Mouse (Mus musculus) liver, adult 2 months (tissue): Measurements from ENCODE around the gene Fam102b. TPM values are rescaled to one million over a fixed set of nuclear protein-coding genes. Genes with fewer than 3 reads are reported as not detected.

ENCODE experiments used
- DNase-seq: peaks from one replicate; pipeline ENCODE4 v3.0.0-alpha.2; 2011; ENCODE audit warnings: low read depth, low spot score; ENCODE audit errors: extremely low read depth
- H3K27ac ChIP-seq: fragments of 200-500 bp; replicated peaks from 2 replicates; pipeline ENCODE4 v1.5.1; 2012; ENCODE audit warnings: low read depth, mild to moderate bottlenecking, control low read depth, inconsistent platforms, low read length; ENCODE audit not compliant: insufficient read depth
- H3K27me3 ChIP-seq: fragments of 200-500 bp; 2 replicates; pipeline ENCODE4 v1.6.1; 2012; ENCODE audit warnings: mild to moderate bottlenecking, moderate library complexity, low read length, inconsistent platforms; ENCODE audit not compliant: control insufficient read depth, insufficient read depth
- H3K36me3 ChIP-seq: fragments of 200-500 bp; 2 replicates; pipeline ENCODE4 v1.6.1; 2012; ENCODE audit warnings: low read length, inconsistent platforms; ENCODE audit not compliant: control insufficient read depth, insufficient read depth
- H3K4me1 ChIP-seq: fragments of 200-500 bp; 2 replicates; pipeline ENCODE4 v1.6.1; 2011; ENCODE audit warnings: low read length; ENCODE audit not compliant: control insufficient read depth, insufficient read depth
- H3K4me3 ChIP-seq: fragments of 200-500 bp; 2 replicates; pipeline ENCODE4 v1.5.1; 2011; ENCODE audit warnings: low read depth, mild to moderate bottlenecking, control low read depth, low read length, moderate library complexity; ENCODE audit not compliant: insufficient read depth
- H3K79me2 ChIP-seq: fragments of 200-500 bp; 2 replicates; pipeline ENCODE4 v1.6.1; 2012; ENCODE audit warnings: inconsistent platforms, mild to moderate bottlenecking, low read length, moderate library complexity; ENCODE audit not compliant: control insufficient read depth, insufficient read depth
- H3K9ac ChIP-seq: fragments of 200-500 bp; 2 replicates; pipeline ENCODE4 v1.6.1; 2012; ENCODE audit warnings: low read depth, mild to moderate bottlenecking, control low read depth, inconsistent platforms, low read length
- CTCF ChIP-seq: fragments of 200-500 bp; IDR thresholded peaks from 2 replicates; pipeline ENCODE4 v1.5.1; 2011; ENCODE audit warnings: low read depth, low read length, control low read depth
- POLR2A ChIP-seq: fragments of 200-500 bp; IDR thresholded peaks from 2 replicates; pipeline ENCODE4 v1.6.1; 2011; ENCODE audit warnings: low read length, control low read depth; ENCODE audit not compliant: insufficient read depth; ENCODE audit errors: extremely low read depth
- WGBS: fragments of 180-500 bp; shearing (Covaris S2); methylation state at CpG from one replicate; pipeline ENCODE4 v1.1.7; 2018; 5-methylcytosine and 5-hydroxymethylcytosine counted together
- polyA plus RNA-seq: library from polyadenylated mRNA; depleted of rRNA; stranded (reverse); fragments of >200 nt; gene quantifications from 2 replicates; pipeline ENCODE4 v1.2.3, GENCODE M21; 2012
- total RNA-seq: library from RNA; depleted of rRNA; stranded (reverse); fragments of >200 nt; gene quantifications from 2 replicates; pipeline ENCODE4 v1.2.3, GENCODE M21; 2014

The Fam102b gene
- total and polyA plus RNA-seq, 2 experiments, result 0.28 to 1.8 TPM

GRCm38 (mm10) chr3:109031626-109032025, 4.2 kb upstream of the Fam102b start:
- Histone ChIP-seq H3K4me3 (no peak overlapping the region), H3K79me2 (no peaks in the 10 kb centered on the region), H3K27ac (no peak overlapping the region), H3K9ac (no peak overlapping the region), H3K27me3 (no peaks in the 10 kb centered on the region), H3K4me1 (peaks cover 8% of the 10 kb centered on the region; the same call in 1 of the 2 replicates), H3K36me3 (no peaks in the 10 kb centered on the region)
- WGBS, result 51% methylated on average over 3 of the region's 3 CpGs
- TF ChIP-seq CTCF, result no peak
- TF ChIP-seq POLR2A, result no peak
- peak; percentile 30 for DNase-seq

GRCm38 (mm10) chr3:109030817-109031216, 3.4 kb upstream of the Fam102b start:
- peak; percentile 81 for DNase-seq
- Histone ChIP-seq H3K36me3 (no peaks in the 10 kb centered on the region), H3K9ac (no peak overlapping the region), H3K27ac (no peak overlapping the region), H3K79me2 (no peaks in the 10 kb centered on the region), H3K27me3 (no peaks in the 10 kb centered on the region), H3K4me3 (no peak overlapping the region), H3K4me1 (peaks cover 8% of the 10 kb centered on the region; the same call in 1 of the 2 replicates)
- TF ChIP-seq POLR2A (no peak), CTCF (no peak)
- WGBS, result 7% methylated on average over 6 of the region's 6 CpGs

GRCm38 (mm10) chr3:109029661-109030060, 2.3 kb upstream of the Fam102b start:
- Histone ChIP-seq H3K36me3 (no peaks in the 10 kb centered on the region), H3K27ac (no peak overlapping the region), H3K4me3 (no peak overlapping the region), H3K79me2 (no peaks in the 10 kb centered on the region), H3K4me1 (peaks cover 8% of the 10 kb centered on the region; the same call in 1 of the 2 replicates), H3K27me3 (no peaks in the 10 kb centered on the region), H3K9ac (no peak overlapping the region)
- TF ChIP-seq CTCF (no peak), POLR2A (no peak)
- WGBS, result 86% methylated on average over 5 of the region's 5 CpGs
- DNase-seq, result no peak

DNA sequence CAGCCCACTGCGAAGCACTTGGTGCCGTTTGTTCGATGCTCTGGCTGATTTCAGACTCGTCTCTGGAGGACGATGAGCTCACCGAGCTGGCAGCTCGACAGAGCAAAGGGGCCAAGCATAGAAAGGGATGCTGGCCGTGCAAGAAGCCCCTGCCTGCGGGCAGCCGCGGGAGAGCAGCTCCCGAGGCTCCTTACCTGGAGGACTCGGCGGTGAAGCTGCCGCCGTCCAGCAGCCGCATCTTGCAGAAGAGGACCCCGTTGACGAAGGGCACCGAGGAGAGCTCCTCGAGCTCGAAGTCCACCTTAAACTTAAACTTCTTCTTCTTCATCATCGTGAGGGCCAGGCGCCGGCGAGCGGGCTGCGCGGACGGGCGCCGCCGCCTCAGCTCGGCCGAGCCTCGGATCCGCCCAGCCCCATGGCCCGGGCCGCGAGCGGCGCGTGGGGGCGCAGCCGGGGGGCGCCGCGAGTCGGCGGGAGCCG, 376 bp downstream of the Fam102b start:
- Histone ChIP-seq H3K9ac (peak overlapping the region; percentile 75), H3K36me3 (no peaks in the 10 kb centered on the region), H3K4me3 (peak overlapping the region; percentile 64), H3K79me2 (no peaks in the 10 kb centered on the region), H3K27ac (no peak overlapping the region), H3K27me3 (no peaks in the 10 kb centered on the region), H3K4me1 (peaks cover 8% of the 10 kb centered on the region; the same call in 1 of the 2 replicates)
- DNase-seq, result no peak
- WGBS, result under 1% methylated on average over 51 of the region's 51 CpGs
- TF ChIP-seq CTCF, result no peak
- no peak for TF ChIP-seq POLR2A

GRCm38 (mm10) chr3:109026462-109026990, 881 bp downstream of the Fam102b start:
- Histone ChIP-seq H3K4me1 (peaks cover 8% of the 10 kb centered on the region; the same call in 1 of the 2 replicates), H3K9ac (peak overlapping the region; percentile 75), H3K36me3 (no peaks in the 10 kb centered on the region), H3K79me2 (no peaks in the 10 kb centered on the region), H3K27me3 (no peaks in the 10 kb centered on the region), H3K27ac (no peak overlapping the region), H3K4me3 (peak overlapping the region; percentile 64)
- WGBS, result 14% methylated on average over 15 of the region's 15 CpGs
- no peak for TF ChIP-seq POLR2A
- no peak for TF ChIP-seq CTCF
- DNase-seq, result no peak

DNA sequence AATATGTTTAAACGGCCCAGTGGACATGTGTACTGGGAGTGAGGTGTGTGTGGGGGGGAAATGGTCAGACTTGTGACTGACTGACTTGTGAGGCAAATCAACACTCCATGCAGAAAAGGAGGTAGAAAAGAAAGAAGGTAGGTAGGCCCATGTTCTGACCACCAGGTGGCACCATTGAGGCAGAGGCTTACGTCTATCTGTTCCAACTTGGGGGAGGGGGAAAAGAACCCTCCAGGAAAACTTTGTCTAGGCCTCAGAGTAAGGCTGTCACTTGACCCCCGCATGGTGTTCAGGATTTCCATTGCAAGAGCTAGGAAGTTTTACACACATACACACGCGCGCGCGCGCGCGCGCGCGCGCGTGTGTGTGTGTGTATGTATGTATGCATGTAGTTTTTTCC, 1.8 kb downstream of the Fam102b start:
- Histone ChIP-seq H3K36me3 (no peaks in the 10 kb centered on the region), H3K4me3 (0 out of 2 replicates have a peak overlapping the region, but pooled peaks have one; percentile 1), H3K27ac (no peak overlapping the region), H3K4me1 (peaks cover 2% of the 10 kb centered on the region; the same call in 1 of the 2 replicates), H3K9ac (no peak overlapping the region), H3K79me2 (no peaks in the 10 kb centered on the region), H3K27me3 (no peaks in the 10 kb centered on the region)
- TF ChIP-seq POLR2A (no peak), CTCF (peak; percentile 78)
- WGBS, result 25% methylated on average over 16 of the region's 16 CpGs
- DNase-seq, result peak; percentile 54
